In the genomic region with DNA sequence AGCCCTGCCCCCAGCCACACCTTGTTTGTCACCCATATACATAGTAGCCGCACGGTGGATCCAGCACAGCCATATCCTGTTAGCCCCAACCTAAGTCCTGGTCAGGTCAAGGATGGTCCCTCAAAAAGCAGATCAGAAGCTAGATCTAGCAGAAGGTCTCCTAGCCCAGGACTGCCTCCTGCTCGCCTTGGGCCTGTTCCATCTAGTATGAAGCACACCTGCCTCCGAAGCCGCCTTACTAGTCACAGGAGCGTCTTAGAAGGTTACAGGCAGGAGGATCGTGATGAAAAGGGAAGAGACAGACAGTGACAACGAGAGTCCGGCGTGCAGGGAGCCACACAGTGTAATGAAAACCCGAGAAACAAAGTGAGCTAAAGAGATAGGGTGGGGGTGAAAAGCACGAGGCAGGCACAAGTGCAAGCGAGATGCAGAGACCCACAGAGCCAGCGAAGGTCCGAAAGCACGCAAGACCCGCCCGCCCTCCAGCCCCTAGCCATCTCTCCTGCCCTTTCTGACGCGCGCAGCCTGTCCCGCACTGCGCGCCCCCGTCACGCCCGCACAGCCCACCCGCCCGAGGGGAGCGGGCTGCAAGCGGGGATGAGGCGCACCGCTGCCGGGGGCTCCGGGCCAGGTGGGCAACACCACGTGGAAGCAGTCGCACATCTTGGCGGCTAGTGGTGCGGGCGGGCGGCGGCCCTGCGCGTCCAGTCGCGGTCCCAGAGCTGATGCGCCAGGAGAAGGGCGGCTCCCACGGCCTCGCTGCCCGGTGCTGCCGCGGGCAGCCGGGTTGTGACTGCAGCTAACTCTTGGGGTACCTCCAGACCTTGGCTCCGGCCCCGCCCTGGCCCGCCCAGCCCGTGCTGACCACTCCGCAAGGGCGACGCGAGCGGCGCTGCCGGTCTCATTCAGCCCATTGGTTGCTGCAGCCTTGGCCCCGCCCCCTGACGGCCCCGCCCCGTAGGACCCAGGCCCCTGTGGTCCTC, we compare ENCODE assay signal across 7 mouse cellular contexts. TPM values are rescaled to one million over a fixed set of nuclear protein-coding genes. Genes with fewer than 3 reads are reported as not detected.
DNase-seq lines count a peak whose midpoint lies in the region; ATAC-seq lines count a peak whose summit lies in the region.

A gene (minus strand): TSS at position 794 of the 983 bp plus-strand sequence.

- peaks cover 35% of the 10 kb centered on the region for H3K4me1 ChIP-seq in heart, embryonic 12.5 days (replicated peaks)
- H3K4me1 ChIP-seq in limb, embryonic 12.5 days (replicated peaks): peaks cover 26% of the 10 kb centered on the region
- peaks cover 27% of the 10 kb centered on the region for H3K4me1 ChIP-seq in neural tube, embryonic 13.5 days (replicated peaks)

- no peaks in the 10 kb centered on the region for H3K36me3 ChIP-seq in heart, embryonic 12.5 days
- no peaks in the 10 kb centered on the region for H3K36me3 ChIP-seq in limb, embryonic 12.5 days
- H3K36me3 ChIP-seq in neural tube, embryonic 13.5 days: no peaks in the 10 kb centered on the region

- H3K9ac ChIP-seq in heart, embryonic 12.5 days: peak within 1 kb of the TSS; percentile 70
- H3K9ac ChIP-seq in limb, embryonic 12.5 days (replicated peaks): peak within 1 kb of the TSS; percentile 70
- peak within 1 kb of the TSS; percentile 83 for H3K9ac ChIP-seq in neural tube, embryonic 13.5 days

- peak within 1 kb of the TSS; percentile 100 for H3K4me2 ChIP-seq in heart, embryonic 12.5 days
- H3K4me2 ChIP-seq in limb, embryonic 12.5 days: peak within 1 kb of the TSS; percentile 100
- peak within 1 kb of the TSS; percentile 100 for H3K4me2 ChIP-seq in neural tube, embryonic 13.5 days

- H3K27me3 ChIP-seq in heart, embryonic 12.5 days (replicated peaks): peaks cover 69% of the 10 kb centered on the region
- peaks cover 75% of the 10 kb centered on the region for H3K27me3 ChIP-seq in limb, embryonic 12.5 days
- H3K27me3 ChIP-seq in neural tube, embryonic 13.5 days: peaks cover 53% of the 10 kb centered on the region

- 0 out of 2 replicates have a peak, but pooled peaks have one; percentile 5 for ATAC-seq in common myeloid progenitor, adult 5-6 weeks (replicated peaks; ENCODE audit: low read depth, poor library complexity, severe bottlenecking)
- peak; percentile 26; the same call in 1 of the 2 replicates for ATAC-seq in heart, embryonic 12.5 days (ENCODE audit: insufficient number of reproducible peaks, low FRiP score)
- ATAC-seq in limb, embryonic 12.5 days (ENCODE audit: insufficient number of reproducible peaks, insufficient read depth, low FRiP score, low TSS enrichment, low read depth): peak; percentile 60; the same call in 1 of the 2 replicates
- ATAC-seq in neural tube, embryonic 13.5 days (ENCODE audit: low read depth): peak; percentile 30

- no peak within 1 kb of the TSS for H3K27ac ChIP-seq in heart, embryonic 12.5 days (ENCODE audit: poor library complexity, severe bottlenecking)
- no peak within 1 kb of the TSS for H3K27ac ChIP-seq in limb, embryonic 12.5 days
- no peak within 1 kb of the TSS for H3K27ac ChIP-seq in neural tube, embryonic 13.5 days (replicated peaks)

- 4% methylated on average over 67 of the region's 69 CpGs for WGBS in heart, embryonic 12.5 days
- 5% methylated on average over 61 of the region's 69 CpGs for WGBS in limb, embryonic 12.5 days
- WGBS in neural tube, embryonic 13.5 days: 4% methylated on average over 61 of the region's 69 CpGs

- peak within 1 kb of the TSS; percentile 58 for H3K4me3 ChIP-seq in heart, embryonic 12.5 days
- peak within 1 kb of the TSS; percentile 58 for H3K4me3 ChIP-seq in limb, embryonic 12.5 days (replicated peaks)
- peak within 1 kb of the TSS; percentile 64 for H3K4me3 ChIP-seq in neural tube, embryonic 13.5 days

- no peaks in the 10 kb centered on the region for H3K9me3 ChIP-seq in heart, embryonic 12.5 days (replicated peaks)
- no peaks in the 10 kb centered on the region for H3K9me3 ChIP-seq in limb, embryonic 12.5 days
- H3K9me3 ChIP-seq in neural tube, embryonic 13.5 days: no peaks in the 10 kb centered on the region

- peak; percentile 64 to 65 for DNase-seq in right cerebral cortex, postnatal 10 days (ENCODE audit: low spot score in 2 of 2)
- DNase-seq in right cerebral cortex, adult 2 months (ENCODE audit: low spot score in 2 of 2): no peak
- DNase-seq in ovary, adult 18-20 months (ENCODE audit: low spot score): no peak

RNA-seq across cellular contexts. Expression of the gene that starts here (rescaled TPM):
- total RNA-seq in common myeloid progenitor, adult 5-6 weeks (2017): not detected in 2 replicates
- polyA plus RNA-seq in heart, embryonic 12.5 days (2016; fragmentation: Nextera tagmentation; extraction: Ambion mirVana): 1.3 and 1.4 TPM in 2 replicates
- polyA plus RNA-seq in limb, embryonic 12.5 days (2016; fragmentation: Nextera tagmentation; extraction: Ambion mirVana): 0.23 and 0.26 TPM in 2 replicates
- 2.8 and 2.9 TPM in 2 replicates for polyA plus RNA-seq in neural tube, embryonic 13.5 days (2015; fragmentation: Nextera tagmentation; extraction: Ambion mirVana)

Comparison
In these comparisons a context has a peak if more than half of its experiments do, and no peak if none do; other contexts are left out.
1. DNase-seq: peak in right cerebral cortex, postnatal 10 days (2 of 2); none in right cerebral cortex, adult 2 months (0 of 2) and ovary, adult 18-20 months (single experiment).
2. Peak in ATAC-seq in common myeloid progenitor, adult 5-6 weeks; RNA of the gene not detected or under 1 TPM.
3. Peak in ATAC-seq, H3K4me3 ChIP-seq, H3K9ac ChIP-seq and H3K4me2 ChIP-seq in limb, embryonic 12.5 days; RNA of the gene not detected or under 1 TPM.
4. ATAC-seq: peak in every context shown above with its lines; median percentile 60 in limb, embryonic 12.5 days; 30 in neural tube, embryonic 13.5 days; 26 in heart, embryonic 12.5 days; 5 in common myeloid progenitor, adult 5-6 weeks.
5. Peak in every context shown above with its lines, with median percentiles within 50 percentile points of each other: H3K4me2 ChIP-seq, H3K4me3 ChIP-seq and H3K9ac ChIP-seq.